Mouse (Mus musculus) MN1 (cell line): ENCODE data around the gene 4921517D22Rik.

Source experiments
- DNase-seq: peaks from one replicate; pipeline ENCODE4 v3.0.0-alpha.2; 2016; ENCODE audit warnings: low spot score

The 4921517D22Rik gene

DNA sequence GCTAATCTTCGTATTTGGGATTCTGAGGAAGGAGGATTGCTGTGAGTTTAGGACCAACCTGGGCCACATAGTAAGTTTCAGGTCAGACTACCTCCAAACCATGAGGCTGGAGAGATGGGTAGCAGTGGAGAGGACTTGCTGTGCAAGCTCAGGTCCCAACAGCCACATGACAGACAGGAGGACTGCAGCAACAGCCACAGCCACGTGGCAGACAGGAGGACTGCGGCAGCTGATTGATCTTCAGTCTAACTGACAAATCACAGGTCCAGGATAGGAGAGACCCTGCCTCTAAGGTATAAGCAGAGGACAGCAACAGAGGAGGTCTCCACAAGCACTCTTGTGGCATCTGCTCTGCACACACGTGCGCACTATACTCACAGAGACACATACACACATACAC lies 36.1 kb downstream of the 4921517D22Rik start:
- DNase-seq: no peak

DNA sequence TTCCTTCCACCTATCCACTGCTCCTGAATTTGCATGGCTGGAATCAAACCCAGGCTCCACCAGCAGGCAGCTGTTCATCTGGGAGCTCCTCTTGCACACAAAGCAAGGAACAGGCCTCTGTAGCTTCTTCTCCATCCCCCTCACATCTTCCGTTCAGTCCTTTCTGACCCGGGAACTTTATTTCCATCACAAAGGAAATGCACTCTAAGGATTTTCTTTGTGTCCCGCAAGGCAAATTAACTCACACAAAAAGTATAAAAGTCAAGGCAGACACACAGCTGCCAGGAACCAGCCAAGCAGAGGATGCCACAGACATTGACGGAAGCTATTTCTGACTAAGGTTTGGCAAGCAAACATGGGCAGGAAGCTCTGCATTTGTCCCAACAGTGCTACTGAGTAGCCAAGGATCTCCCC lies 36.9 kb downstream of the 4921517D22Rik start:
- DNase-seq: no peak

DNA sequence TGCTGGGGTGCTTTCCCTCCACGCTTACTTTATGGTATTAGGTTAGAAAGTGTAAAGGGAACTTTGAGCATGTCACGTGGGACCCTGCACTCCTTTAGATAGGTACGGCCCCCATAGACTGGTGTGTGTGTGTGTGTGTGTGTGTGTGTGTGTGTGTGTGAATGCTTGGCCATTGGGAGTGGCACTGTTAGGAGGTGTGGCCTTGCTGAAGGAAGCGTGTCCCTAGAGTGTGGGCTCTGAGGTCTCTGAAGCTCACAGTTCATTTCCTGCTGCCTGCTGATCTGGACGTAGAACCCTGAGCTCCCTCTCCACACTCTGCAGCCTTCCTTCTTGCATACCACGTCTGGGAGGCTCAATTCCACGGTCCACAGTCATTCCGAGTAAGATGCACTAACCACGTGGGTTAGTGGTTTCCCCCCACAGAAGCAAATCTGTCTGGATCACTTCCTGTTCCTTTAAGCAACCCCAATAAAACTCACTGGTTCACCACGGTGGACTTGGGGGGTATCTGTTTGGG lies 37.5 kb downstream of the 4921517D22Rik start:
- no peak for DNase-seq

DNA sequence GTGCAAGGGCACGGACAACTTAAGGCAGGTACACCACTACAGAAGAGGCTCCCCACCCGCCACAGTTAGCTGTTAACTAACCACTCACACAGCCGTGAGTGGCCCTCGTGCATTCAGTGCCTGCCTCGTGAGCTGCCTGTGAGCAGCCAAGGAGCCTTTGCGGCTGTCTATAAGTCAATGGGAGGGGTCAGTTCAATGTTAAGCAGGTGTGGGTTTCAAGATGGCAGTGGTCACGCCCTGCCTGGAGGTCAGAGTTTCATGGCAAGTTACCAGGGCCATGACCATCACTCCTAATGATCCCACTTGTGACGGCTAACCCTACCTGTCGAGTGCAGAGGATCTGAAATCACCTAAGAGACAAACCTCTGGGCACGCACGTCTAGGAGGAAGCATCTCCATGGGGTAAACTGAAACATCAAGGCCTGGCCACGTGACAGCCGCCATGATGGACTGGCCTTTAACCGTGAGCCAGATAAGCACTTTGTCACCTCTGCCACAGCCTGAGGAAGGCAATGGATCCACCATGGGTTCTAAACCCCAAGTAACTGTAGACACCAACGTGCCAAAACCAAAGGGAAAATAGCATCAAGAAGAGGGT lies 38.1 kb downstream of the 4921517D22Rik start:
- DNase-seq: no peak

GRCm38 (mm10) chr13:59654465-59654864 lies 39.4 kb downstream of the 4921517D22Rik start:
- no peak for DNase-seq

GRCm38 (mm10) chr13:59653136-59653535 lies 40.8 kb downstream of the 4921517D22Rik start:
- no peak for DNase-seq

GRCm38 (mm10) chr13:59652651-59653050 lies 41.3 kb downstream of the 4921517D22Rik start:
- DNase-seq: no peak

DNA sequence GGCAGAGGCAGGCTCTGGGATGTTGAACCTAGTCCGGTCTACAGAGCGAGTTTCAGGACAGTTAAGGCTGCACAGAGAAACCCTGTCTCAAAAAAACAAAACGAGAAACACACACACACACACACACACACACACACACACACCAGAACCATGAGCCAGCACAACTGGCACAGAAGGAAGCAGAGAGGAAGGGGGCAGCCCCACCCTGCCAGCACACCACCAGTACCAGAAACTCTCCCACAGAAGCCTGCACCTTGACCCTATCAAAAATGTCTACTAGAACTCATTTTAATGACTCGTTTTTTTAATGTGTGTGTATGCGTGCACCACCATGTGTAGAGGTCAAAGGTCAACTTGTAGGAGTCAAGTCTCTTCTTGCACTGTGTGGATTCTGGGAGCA lies 44.1 kb downstream of the 4921517D22Rik start:
- DNase-seq: no peak

DNA sequence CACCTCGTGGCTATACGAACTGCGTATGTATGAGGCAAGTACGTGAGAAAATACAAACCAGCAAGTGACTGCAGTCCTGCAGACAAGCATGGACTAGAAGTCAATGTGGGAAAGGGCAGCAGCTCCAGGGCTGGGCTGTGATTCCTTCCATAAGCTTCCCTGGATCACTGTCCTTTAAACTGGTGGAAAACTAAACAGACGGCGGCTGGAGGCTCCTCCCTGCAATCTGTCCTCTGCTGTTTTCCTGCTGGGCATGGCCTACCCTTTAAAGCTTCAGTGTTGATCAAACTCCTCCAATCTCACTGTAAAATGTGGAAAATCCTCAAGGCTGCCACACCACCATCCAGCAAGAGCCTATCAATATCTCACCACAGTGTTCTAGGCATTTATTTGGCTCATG lies 45.3 kb downstream of the 4921517D22Rik start:
- no peak for DNase-seq

GRCm38 (mm10) chr13:59647484-59647883 lies 46.4 kb downstream of the 4921517D22Rik start:
- no peak for DNase-seq

DNA sequence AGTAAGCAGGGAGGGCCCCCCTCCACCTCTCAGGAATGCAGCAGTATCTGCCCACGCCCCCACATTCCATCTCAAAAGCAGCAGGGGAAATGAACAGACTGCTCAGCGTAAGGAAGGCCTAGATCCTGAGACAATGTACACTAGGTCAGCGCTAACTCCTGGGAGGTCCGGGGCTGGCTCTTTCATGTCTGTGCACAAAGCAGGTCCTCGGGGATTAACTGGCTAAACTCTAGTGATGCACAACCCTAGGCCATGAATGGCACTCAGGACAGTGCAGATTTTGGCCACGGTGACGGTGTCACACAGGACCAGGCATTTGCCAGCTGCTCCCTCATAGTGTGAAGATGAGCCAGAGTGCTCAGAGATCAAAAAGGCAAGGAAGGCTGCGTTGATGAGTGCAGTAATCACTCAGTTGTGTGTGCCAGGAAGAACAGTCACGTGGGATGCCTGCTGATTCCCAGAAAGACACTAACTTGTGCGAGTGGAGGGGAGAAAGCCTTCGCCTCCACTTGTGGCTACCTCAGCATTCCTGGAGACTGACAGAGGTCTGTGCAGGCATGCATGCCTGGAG lies 47.1 kb downstream of the 4921517D22Rik start:
- DNase-seq: no peak

DNA sequence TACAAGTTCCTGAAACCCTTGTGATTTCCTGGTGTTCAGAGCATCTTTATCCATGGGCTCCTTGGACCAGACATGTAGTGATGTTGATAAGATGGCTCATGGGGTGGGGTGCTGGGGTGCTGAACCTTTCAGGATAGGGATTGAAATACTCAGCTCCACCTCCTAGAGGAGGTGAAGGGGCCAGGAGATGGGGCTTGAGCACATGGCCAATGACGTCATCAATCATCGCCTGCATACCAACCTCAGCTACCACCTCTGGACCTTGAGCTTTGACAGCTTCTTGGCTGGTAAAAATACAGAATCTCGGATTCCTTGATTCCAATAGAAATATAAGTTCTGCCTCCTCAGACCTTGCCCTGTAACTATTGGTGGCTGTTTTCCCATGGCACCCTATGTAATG lies 48.4 kb downstream of the 4921517D22Rik start:
- DNase-seq: no peak

DNA sequence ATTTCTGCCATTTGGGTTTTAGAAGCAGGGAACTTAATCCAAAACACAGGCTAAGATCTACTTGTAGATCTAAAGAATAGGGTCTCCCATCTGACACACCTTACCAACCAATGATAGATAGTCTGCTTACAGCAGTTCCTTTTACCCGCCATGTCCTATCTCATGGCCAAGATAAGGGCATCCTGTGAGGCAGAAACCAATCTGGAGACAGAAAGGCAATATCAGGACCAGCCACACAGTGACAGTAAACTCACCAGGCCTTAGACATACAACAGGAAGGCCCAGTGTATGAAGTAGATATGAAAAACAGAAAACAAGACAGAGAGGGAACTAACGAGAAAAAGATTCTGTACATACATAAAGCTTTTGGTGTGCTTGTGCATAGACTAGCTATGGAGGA lies 51.1 kb downstream of the 4921517D22Rik start:
- DNase-seq: no peak

GRCm38 (mm10) chr13:59640178-59640440 lies 53.8 kb downstream of the 4921517D22Rik start:
- no peak for DNase-seq

DNA sequence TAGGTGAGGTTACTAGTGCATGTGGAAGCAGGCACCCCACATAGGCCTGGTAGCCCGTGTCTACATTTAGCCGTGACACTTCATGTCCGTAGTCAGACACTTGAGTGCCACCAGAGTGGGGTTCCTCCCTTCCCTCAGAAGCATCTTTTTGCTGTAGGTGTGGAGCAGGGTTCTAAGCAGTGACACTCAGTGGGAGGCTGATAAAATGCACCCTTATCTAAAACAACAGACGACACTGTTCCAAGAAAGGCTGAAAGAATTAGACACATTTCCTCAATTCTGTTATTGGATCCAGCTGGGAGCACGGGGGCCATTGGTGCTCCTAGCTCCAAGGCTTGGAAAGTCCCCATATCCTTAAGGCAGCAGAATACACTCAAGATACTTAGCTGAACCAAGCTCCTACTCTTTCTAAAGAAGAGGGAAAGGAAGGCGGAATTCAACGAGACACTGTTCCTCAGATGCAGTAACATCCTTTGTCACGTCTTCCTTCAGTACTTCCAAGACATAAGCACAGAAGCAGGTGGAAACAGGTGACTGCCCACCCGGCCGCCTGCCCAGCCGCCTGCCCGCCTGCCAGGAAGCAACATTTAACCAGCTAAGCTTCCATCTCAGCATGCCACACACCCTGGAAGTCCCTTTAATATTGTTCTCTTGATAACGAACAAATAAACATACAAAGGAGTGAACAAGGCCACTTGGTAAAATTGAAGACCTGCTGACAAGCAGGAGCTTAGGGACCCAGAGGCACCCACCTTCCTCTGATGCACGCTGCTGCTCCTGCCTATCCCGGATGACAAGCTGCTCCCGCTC lies 54.3 kb downstream of the 4921517D22Rik start:
- no peak for DNase-seq

DNA sequence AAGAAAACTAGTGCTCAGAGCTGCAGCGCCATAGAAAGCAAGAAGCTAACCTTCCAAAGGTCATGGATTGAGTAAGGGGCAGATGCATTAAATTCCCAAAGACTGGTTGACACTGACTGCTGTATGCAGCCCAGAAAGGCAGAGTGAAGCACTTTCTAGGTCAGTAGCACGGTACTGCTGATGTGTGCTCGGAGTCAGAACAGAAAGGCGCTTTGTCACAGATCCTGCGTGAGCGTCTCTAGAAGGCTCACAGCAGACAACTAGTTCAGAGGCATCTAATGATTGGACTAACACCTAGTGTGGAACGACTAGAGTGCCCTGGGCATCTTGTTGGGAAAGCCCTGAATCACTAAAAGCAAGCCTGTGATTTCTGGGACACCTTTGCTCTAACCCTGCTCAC lies 56.1 kb downstream of the 4921517D22Rik start:
- no peak for DNase-seq
